In the genomic region with DNA sequence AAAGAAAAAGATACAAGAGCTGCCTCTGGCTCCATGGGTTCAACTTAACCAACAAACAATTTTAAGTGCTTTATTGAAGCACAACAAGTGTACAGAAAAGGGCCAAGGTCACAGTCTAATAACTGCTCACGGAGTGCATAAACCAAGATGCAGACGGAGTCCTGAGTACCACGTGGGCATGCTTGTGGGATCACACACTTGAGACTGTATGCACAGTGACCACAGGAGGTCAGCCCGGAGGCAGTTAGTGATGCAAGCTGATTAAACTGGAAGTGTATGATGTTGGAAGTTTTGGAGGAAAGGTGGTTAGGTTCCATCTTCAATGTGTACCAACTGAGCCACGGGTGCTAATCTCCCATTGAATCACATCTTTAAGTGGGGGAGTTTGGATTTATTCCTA, we compare ENCODE assay signal across 11 mouse cellular contexts.
A peak's percentile ranks its signal among the peaks of the same experiment; 100 is the strongest.
DNase-seq lines count a peak whose midpoint lies in the region; ATAC-seq lines count a peak whose summit lies in the region.
"Had no signal": no experiment of that assay in that cellular context is flagged by ENCODE, and none has a peak within 500 bp of the region (broad histone marks: within the 10 kb centered on the region; RNA-seq: fewer than 3 reads in every experiment).

No protein-coding gene starts in this region.

- DNase-seq in heart, embryonic 10.5 days (ENCODE audit: low spot score), result no peak
- peak; percentile 20 for DNase-seq in NIH3T3 (ENCODE audit: low read depth)
- peak; percentile 20 for DNase-seq in kidney, adult 18-20 months
- no peak for DNase-seq in cerebellum, adult 9-10 months
- no peak for DNase-seq in natural killer cell, adult 2 months (ENCODE audit: low spot score in 2 of 2)
- no peak for DNase-seq in urinary bladder, postnatal 36 days (ENCODE audit: low spot score in 2 of 2)
- DNase-seq: adrenal gland, adult 2 months; heart, postnatal 36 days had no signal

- H3K9ac ChIP-seq in heart, embryonic 13.5 days, result no peak overlapping the region
- H3K9ac ChIP-seq in lung, embryonic 16.5 days (ENCODE audit: low read length), result no peak overlapping the region

- WGBS in heart, embryonic 13.5 days, result 49% methylated on average over 5 of the region's 5 CpGs
- WGBS in heart, embryonic 10.5 days, result 64% methylated on average over 5 of the region's 5 CpGs
- 42% methylated on average over 5 of the region's 5 CpGs for WGBS in lung, embryonic 16.5 days

- no peaks in the 10 kb centered on the region for H3K27me3 ChIP-seq in heart, embryonic 13.5 days (replicated peaks)
- no peaks in the 10 kb centered on the region for H3K27me3 ChIP-seq in heart, embryonic 10.5 days (ENCODE audit: insufficient read depth, poor library complexity, severe bottlenecking)
- H3K27me3 ChIP-seq in lung, embryonic 16.5 days (ENCODE audit: control insufficient read depth, insufficient read depth, low read depth, low read length), result no peaks in the 10 kb centered on the region

- no peak for ATAC-seq in heart, embryonic 13.5 days (ENCODE audit: extremely low read depth, insufficient number of reproducible peaks, low FRiP score, low TSS enrichment)
- ATAC-seq in lung, embryonic 16.5 days (ENCODE audit: low read depth), result peak; percentile 76

- H3K4me2 ChIP-seq in heart, embryonic 13.5 days, result 0 out of 2 replicates have a peak overlapping the region, but pooled peaks have one; percentile 11
- H3K4me2 ChIP-seq in lung, embryonic 16.5 days (ENCODE audit: low read depth, low read length), result no peak overlapping the region

- H3K4me1 ChIP-seq in heart, embryonic 13.5 days, result peaks cover 16% of the 10 kb centered on the region
- H3K4me1 ChIP-seq in heart, embryonic 10.5 days, result peaks cover 6% of the 10 kb centered on the region; the same call in 1 of the 2 replicates
- H3K4me1 ChIP-seq in lung, embryonic 16.5 days (replicated peaks; ENCODE audit: control insufficient read depth, insufficient read depth, low read length), result no peaks in the 10 kb centered on the region

- no peak overlapping the region for H3K4me3 ChIP-seq in heart, embryonic 13.5 days
- no peak overlapping the region for H3K4me3 ChIP-seq in heart, embryonic 10.5 days
- H3K4me3 ChIP-seq in lung, embryonic 16.5 days (ENCODE audit: low read length), result no peak overlapping the region

- no peaks in the 10 kb centered on the region for H3K36me3 ChIP-seq in heart, embryonic 13.5 days
- no peaks in the 10 kb centered on the region for H3K36me3 ChIP-seq in heart, embryonic 10.5 days
- no peaks in the 10 kb centered on the region for H3K36me3 ChIP-seq in lung, embryonic 16.5 days (ENCODE audit: control insufficient read depth, insufficient read depth, low read length)

- H3K9me3 ChIP-seq in heart, embryonic 13.5 days, result no peaks in the 10 kb centered on the region
- H3K9me3 ChIP-seq in heart, embryonic 10.5 days, result no peaks in the 10 kb centered on the region
- no peaks in the 10 kb centered on the region for H3K9me3 ChIP-seq in lung, embryonic 16.5 days (ENCODE audit: control insufficient read depth, low read length)

- H3K27ac ChIP-seq in heart, embryonic 13.5 days (replicated peaks), result peak overlapping the region; percentile 38
- H3K27ac ChIP-seq in heart, embryonic 10.5 days, result no peak overlapping the region
- H3K27ac ChIP-seq in lung, embryonic 16.5 days (ENCODE audit: low read length), result no peak overlapping the region
- H3K27ac ChIP-seq: macrophage had no signal

Comparison
In these comparisons a context has a peak if more than half of its experiments do, and no peak if none do; other contexts are left out.
1. DNase-seq: peak in NIH3T3 (single experiment) and kidney, adult 18-20 months (single experiment); none in heart, embryonic 10.5 days (single experiment), cerebellum, adult 9-10 months (single experiment), natural killer cell, adult 2 months (0 of 2) and urinary bladder, postnatal 36 days (0 of 2).